Mouse (Mus musculus) bone marrow, adult 2 months (tissue): ENCODE data around the gene Galp. TPM values are rescaled to one million over a fixed set of nuclear protein-coding genes. Genes with fewer than 3 reads are reported as not detected.

Experiments used
- H3K27ac ChIP-seq: fragments of 200-500 bp; 2 replicates; pipeline ENCODE4 v1.5.1; 2012; ENCODE audit warnings: low read depth, mild to moderate bottlenecking, control low read depth, inconsistent platforms, low read length; ENCODE audit not compliant: control insufficient read depth, poor library complexity, insufficient read depth
- H3K4me1 ChIP-seq: fragments of 200-500 bp; 2 replicates; pipeline ENCODE4 v1.6.1; 2011; ENCODE audit warnings: low read length; ENCODE audit not compliant: control insufficient read depth, insufficient read depth
- H3K4me3 ChIP-seq: fragments of 200-500 bp; replicated peaks from 2 replicates; pipeline ENCODE3; 2011; ENCODE audit warnings: mild to moderate bottlenecking, low read depth, low read length, control low read depth; ENCODE audit not compliant: control insufficient read depth
- CTCF ChIP-seq: fragments of 200-500 bp; IDR thresholded peaks from 2 replicates; pipeline ENCODE4 v1.5.1; 2011; ENCODE audit warnings: low read length, control low read depth; ENCODE audit not compliant: control insufficient read depth, insufficient read depth
- POLR2A ChIP-seq: fragments of 200-500 bp; IDR thresholded peaks from 2 replicates; pipeline ENCODE4 v1.6.1; 2011; ENCODE audit warnings: low read depth, mild to moderate bottlenecking, control low read depth, low read length, borderline replicate concordance; ENCODE audit not compliant: control insufficient read depth
- WGBS: fragments of 180-500 bp; shearing (Covaris S2); methylation state at CpG from one replicate; pipeline ENCODE4 v1.1.7; 2018; 5-methylcytosine and 5-hydroxymethylcytosine counted together
- polyA plus RNA-seq: library from polyadenylated mRNA; stranded (reverse); fragments of >200 nt; gene quantifications from 2 replicates; pipeline ENCODE4 v1.2.4, GENCODE M21; 2011; ENCODE audit warnings: low replicate concordance; ENCODE audit not compliant: missing spikeins, insufficient read depth, insufficient read length

Gene Galp
- polyA plus RNA-seq, 1 experiment, result not detected

DNA sequence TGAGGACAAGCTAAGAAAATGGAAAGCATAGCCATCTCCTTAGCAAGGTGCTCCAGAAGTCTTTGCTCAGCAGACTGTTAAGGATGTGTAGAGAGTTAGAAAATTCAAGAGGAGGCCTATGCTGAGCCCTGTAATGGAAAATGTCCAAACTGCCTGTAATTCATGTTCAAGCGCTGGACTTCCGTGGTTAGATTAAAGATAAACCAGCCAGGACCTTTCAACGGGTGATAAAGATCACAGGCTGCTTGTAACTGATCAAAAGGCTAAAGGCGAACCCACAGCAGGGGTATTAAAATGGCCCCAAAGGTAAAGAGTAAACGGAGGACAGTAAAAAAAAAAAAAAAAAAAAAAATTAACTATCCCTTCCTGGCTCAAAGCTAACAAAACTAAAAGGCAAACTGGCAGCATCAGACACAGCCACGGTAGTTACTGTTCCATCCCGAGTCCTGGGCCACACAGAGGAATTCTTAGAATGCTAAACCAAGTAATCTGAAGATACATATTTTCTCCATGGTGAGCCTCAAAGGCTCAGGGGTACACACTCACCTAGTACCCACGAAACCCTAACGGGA is 39.9 kb upstream of the Galp start:
- H3K27ac ChIP-seq, result no peak overlapping the region
- 28% methylated on average over 9 of the region's 9 CpGs for WGBS
- no peak for TF ChIP-seq POLR2A
- no peak for TF ChIP-seq CTCF
- H3K4me1 ChIP-seq, result peaks cover 2% of the 10 kb centered on the region
- H3K4me3 ChIP-seq, result peak overlapping the region; percentile 23

DNA sequence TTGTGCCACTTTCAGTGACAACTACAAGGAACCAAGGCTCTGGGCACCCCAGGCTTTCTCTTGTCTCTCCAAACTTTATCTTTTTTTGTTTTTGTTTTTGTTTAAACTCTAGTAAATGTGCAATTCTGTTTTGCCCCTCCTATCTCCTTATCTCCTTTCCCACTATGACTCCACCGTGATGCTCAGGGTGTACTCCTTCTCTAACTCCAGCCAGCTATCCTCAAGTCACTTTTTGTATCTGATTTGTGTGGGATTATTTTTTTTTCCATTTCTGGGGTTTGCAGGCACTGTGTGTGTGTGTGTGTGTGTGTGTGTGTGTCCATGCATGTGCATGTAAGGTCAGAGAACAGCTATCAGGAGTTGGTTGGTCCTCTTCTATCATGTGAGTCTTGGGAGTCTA is 39.4 kb upstream of the Galp start:
- 33% methylated on average over 1 of the region's 1 CpGs for WGBS
- TF ChIP-seq CTCF (no peak), POLR2A (no peak)
- Histone ChIP-seq H3K27ac (no peak overlapping the region), H3K4me1 (no peaks in the 10 kb centered on the region; the same call in 1 of the 2 replicates), H3K4me3 (no peak overlapping the region)

DNA sequence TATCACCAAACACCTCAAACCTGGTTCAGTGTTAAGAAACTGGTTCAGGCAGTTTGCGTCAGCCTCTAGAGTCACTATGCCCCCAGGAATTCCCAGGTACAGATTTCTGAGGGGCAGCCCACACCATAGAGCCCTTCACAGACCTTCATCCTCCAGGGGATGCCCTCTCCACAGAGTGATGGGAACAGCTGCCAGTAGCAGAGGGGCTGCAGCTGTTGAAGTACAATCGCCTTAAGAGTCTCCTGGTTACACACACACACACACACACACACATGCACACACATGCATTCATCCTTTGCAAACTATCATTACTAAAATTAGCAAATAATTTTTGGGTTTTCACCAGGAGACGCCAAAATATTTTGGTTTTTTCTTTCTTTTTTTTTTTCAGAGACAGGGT is 37.3 kb upstream of the Galp start:
- H3K4me3 ChIP-seq, result no peak overlapping the region
- no peak for TF ChIP-seq CTCF
- TF ChIP-seq POLR2A, result no peak
- 87% methylated on average over 3 of the region's 3 CpGs for WGBS
- no peak overlapping the region for H3K27ac ChIP-seq
- H3K4me1 ChIP-seq, result no peaks in the 10 kb centered on the region; the same call in 1 of the 2 replicates

DNA sequence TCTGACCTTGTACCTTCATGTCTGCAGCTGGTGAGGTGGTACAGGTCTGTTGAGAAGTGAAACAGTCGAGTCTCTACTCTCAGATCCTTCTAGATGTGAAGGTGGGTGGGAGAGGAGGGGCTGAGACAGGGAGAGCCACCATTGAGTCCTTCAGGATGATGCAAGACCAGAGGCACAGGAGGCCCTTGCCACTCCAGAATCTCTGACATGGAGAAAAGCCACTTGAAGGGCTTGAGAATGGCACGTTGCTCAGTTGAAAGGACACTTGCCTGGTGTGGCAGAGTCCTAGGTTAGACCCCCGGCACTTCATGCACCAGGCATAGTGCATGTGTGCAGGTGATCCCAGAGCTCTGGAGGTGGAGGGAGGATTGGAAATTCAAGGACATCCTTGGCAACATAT is 35.3 kb upstream of the Galp start:
- no peak overlapping the region for H3K27ac ChIP-seq
- TF ChIP-seq POLR2A (no peak), CTCF (no peak)
- no peak overlapping the region for H3K4me3 ChIP-seq
- H3K4me1 ChIP-seq, result no peaks in the 10 kb centered on the region; the same call in 1 of the 2 replicates
- 64% methylated on average over 3 of the region's 3 CpGs for WGBS

DNA sequence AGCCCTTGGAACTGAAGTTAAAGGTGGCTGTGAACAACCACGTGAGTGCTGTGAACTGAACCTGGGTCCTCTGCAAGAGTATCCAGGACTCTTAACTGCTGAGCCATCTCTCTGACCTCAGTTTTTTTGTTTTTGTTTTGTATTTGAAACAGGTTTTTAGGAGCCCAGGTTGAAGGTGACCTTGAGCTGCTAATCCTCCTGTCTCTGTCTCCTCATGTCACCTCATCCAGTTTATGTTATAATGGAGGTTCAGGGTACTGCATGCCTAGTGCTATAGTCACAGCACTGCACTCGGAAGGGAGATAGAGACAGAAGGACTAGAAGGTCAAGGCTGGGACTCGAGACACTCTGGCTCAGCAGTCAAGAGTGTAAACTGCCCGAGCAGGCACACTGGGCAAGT is 34.7 kb upstream of the Galp start:
- H3K4me1 ChIP-seq, result no peaks in the 10 kb centered on the region; the same call in 1 of the 2 replicates
- no peak for TF ChIP-seq CTCF
- TF ChIP-seq POLR2A, result no peak
- WGBS, result 80% methylated on average over 4 of the region's 4 CpGs
- no peak overlapping the region for H3K27ac ChIP-seq
- H3K4me3 ChIP-seq, result no peak overlapping the region

DNA sequence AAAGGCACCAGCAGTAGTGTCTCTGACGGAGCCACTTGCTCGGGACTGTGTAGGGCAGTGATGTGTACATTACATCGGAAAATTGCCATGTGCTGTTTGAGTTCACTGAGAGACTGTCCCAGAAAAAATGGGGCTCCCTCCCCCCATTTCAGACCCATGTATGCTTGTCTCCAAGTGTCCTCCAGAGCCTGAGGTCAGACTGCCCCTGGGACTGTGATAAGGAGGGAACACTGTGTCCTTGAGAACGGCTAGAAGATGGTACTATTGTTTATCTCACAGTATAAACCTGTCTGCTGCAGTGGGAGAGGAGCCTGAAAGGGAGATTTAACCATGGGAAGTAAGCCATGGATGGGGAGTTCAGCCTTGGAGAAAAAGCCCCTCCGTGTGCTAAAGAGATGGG is 32.2 kb upstream of the Galp start:
- WGBS, result 71% methylated on average over 5 of the region's 5 CpGs
- Histone ChIP-seq H3K4me3 (no peak overlapping the region), H3K4me1 (no peaks in the 10 kb centered on the region), H3K27ac (no peak overlapping the region)
- TF ChIP-seq CTCF (no peak), POLR2A (no peak)

DNA sequence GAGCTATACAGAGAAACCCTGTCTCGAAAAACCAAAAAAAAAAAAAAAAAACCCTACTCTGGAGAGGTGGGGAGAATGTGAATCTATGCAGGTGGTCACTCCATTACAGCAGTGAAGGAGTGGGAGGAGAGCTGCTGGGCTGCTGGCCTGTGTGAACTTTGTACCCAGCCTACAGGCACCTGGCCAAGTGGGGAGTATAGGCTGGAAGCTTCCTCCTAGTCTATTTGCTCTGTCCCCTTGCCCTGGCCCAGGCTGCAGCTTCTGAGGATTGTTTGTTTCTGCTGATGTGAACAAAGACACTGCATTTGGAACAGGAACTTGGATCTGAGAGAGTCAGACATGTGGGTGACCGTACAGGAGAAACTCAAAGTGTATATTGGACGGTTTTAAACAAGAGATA is 27.5 kb upstream of the Galp start:
- WGBS, result 62% methylated on average over 3 of the region's 3 CpGs
- no peak overlapping the region for H3K27ac ChIP-seq
- no peak overlapping the region for H3K4me3 ChIP-seq
- no peak for TF ChIP-seq CTCF
- TF ChIP-seq POLR2A, result no peak
- peaks cover 2% of the 10 kb centered on the region; the same call in 1 of the 2 replicates for H3K4me1 ChIP-seq

DNA sequence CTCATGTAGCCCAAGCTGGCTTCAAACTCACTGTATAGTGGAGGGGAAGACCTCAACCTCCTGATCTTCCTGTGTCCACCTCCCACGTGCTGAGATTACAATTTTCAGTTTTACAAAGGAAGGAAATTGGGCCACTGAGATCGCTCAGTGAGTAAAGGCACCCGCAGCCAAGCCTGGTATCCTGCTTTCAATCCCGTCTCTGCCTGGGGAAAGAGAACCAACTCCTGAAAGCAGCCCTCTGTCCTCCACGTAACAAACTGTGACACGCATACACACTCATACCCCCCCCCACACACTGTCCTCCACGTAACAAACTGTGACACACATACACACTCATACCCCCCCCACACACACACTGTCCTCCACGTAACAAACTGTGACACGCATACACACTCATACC is 26.5 kb upstream of the Galp start:
- no peak for TF ChIP-seq POLR2A
- no peak for TF ChIP-seq CTCF
- H3K27ac ChIP-seq, result no peak overlapping the region

DNA sequence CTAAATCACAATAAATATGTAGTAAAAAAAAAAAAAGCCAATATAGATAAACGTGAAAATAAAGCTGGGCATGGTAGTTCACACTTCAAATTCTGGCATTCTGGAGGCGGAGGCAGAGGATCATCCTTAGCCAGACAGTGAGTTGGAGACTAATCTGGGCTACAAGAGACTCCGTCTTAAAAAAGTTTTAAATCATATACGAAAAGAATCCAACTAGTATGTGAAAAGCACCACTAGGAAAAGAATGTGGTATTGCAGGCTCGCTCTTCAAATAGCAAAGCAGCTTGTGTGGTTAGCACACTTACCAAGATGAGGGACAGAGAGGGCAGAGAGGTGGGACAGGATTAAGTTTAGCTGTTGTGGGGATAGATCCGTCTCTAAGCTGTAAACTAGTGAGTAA is 26.0 kb upstream of the Galp start:
- H3K4me1 ChIP-seq, result peaks cover 2% of the 10 kb centered on the region; the same call in 1 of the 2 replicates
- 38% methylated on average over 6 of the region's 6 CpGs for WGBS
- H3K27ac ChIP-seq, result no peak overlapping the region
- TF ChIP-seq POLR2A (no peak), CTCF (no peak)
- no peak overlapping the region for H3K4me3 ChIP-seq

More for the DNA sequence above, 26.5 kb upstream of the Galp start:
- WGBS, result 26% methylated on average over 9 of the region's 9 CpGs
- H3K4me3 ChIP-seq, result no peak overlapping the region
- peaks cover 2% of the 10 kb centered on the region; the same call in 1 of the 2 replicates for H3K4me1 ChIP-seq
